Mouse (Mus musculus) megakaryocyte, embryonic 14.5 days (primary cell): ENCODE results near the gene Suds3.

Source experiments
- FLI1 ChIP-seq: IDR thresholded peaks from 2 replicates; pipeline ENCODE4 v1.6.1; 2012; ENCODE audit warnings: low read length, inconsistent platforms, mixed read lengths
- GATA1 ChIP-seq: IDR thresholded peaks from 3 replicates; pipeline ENCODE4 v1.6.1; 2012; ENCODE audit warnings: mixed read lengths, low read length, inconsistent platforms, borderline replicate concordance

DNA sequence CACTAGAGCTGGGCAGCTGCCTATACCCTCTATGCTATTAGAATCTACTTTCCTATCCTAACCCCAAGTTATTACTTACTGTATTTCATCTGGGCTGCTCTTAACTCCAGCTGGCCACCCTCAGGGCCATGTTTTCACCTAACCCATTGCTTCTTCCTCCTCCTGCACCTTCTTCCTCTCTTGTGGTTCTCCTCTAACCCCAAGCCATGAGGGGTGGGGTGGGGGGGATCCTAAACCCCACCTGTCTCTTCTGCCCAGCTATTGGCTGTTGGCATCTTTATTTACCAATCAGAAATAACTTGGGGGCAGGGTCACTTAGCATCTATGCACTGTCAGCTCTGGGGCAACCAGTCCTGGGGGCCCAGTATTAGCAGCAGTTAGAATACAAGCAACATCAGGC lies 30.3 kb upstream of the Suds3 start:
- no peak for TF ChIP-seq GATA1
- TF ChIP-seq FLI1 = no peak
